Mouse (Mus musculus): ENCODE data around the gene Acrbp. TPM values are rescaled to one million over a fixed set of nuclear protein-coding genes. Genes with fewer than 3 reads are reported as not detected.
A peak's percentile ranks its signal among the peaks of the same experiment; 100 is the strongest.
"Not testable (repeated sequence)": the region's sequence is repeated elsewhere in the genome, so short reads cannot be mapped to it uniquely, and the experiment has no call there.

The Acrbp gene
- 10 to 100 TPM; 15.7 to 17.7 TPM for total RNA-seq (2021)
- long read RNA-seq, partial matches to known transcripts, result 1 of 2 reads
- long read RNA-seq, other reads (novel, unspliced or antisense), result 0 of 2 reads

DNA sequence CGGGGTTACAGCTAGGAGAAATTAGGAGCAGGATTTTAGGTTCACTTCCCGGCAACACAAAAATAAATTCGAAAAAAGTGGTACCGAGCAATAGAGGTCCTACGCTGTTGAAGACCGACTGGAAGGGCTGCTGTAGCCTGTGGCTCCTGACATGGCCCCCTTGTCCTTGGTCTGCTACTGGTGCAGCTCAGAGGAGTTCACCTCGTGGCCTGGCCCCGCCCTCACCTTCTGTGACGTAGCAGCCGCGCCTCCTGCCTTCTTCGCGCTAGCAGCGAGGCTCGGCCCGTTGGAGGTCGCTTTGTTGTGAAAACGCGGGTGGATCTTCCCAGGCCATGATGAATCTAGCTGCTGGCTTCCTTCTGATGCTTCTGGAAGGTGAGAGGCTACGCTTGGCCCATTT lies at the start of gene Acrbp:
Gene Acrbp, plus strand, starts transcription at position 12 of the 400 bp plus-strand sequence.
- no peak for DNase-seq (ENCODE audit: low spot score in 2 of 2)

DNA sequence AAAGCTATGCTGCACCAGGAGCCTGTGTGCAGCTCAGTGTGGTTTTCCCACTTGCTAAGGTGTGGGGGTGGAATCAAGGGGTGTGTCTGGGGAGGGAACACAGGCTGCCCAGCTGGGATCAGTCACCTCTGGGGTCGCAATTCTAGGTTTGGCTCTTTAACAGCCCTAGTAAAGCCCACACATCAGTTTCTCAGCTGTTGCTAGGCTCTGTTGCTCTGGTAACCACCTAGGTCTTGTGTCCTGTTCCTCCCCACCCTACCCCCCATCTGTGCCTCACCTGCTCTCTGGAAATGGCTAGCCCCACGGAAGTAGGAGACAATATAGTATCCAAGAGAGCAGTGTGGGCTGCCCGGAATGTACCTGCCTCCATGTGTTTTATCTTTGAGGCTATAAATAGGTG lies 45.8 kb upstream of the Acrbp start:
- no peak for DNase-seq (ENCODE audit: low spot score in 2 of 2)

DNA sequence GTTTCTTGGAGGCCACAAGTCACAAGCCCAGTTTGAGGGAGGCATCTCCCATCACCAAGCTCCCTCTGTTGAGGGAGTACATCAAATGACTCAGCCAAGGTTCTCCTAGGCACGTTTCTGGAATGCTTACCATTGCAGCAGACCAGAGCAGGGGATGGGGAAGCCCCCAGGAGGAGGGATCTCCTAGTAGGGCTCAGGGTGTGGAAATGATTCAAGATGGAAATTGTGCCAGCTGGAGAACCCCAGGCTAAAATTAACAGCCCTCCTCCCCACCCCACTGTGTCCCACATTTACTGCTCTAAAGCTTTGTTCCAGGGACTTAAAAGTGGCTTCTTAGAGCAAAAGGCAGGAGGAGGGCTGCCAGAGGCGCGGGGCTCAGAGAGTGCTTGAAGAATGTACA lies 44.4 kb upstream of the Acrbp start:
- DNase-seq (ENCODE audit: low spot score in 2 of 2), result no peak

DNA sequence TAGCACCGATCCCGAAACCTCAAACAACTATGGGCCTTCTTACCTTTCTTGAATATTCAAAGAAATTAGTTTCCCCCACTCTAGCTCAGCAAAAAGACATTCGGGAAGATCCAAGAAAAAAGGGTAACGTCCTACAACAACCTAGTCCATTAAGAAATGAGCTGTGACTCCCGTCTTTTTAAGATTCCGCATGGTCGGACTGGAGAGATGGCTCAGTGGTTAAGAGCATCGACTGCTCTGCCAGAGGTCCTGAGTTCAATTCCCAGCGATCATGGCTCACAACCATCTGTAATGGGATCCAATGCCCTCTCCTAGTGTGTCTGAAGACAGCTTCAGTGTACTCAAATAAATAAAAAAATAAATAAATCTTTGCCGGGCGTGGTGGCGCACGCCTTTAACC lies 41.4 kb upstream of the Acrbp start:
- no peak for DNase-seq (ENCODE audit: low spot score in 2 of 2)

DNA sequence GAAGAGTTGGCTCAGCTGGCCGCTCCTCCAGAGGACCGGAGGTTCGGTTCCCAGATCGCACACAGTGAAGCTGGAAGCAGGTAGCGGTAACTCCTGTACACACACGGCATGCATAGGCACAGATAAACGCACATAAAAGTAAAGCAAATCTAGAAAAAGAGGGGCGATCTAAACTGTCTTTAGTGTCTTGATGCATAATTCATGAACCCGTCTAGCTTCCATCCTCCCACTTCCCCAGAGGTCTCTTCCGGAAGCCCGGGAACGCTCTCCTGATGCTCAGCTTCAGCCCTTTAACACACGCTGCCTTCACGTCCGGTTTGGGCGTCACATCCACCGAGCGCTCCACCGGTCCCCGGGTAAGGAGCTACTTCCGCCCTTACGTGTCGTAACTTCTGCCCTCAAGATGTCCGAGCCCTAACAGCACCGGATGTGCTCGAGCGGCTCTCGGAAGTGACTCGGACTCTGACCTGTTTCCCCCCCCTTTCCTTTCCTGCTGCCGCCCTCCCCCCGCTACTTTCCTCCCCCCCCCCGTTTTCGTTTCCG lies 40.8 kb upstream of the Acrbp start:
- DNase-seq (ENCODE audit: low spot score in 2 of 2), result peak; percentile 99

DNA sequence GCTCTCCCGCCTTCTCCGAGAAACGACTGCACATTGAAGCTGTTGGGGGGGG lies 40.5 kb upstream of the Acrbp start, which contains the start of gene Zfp384:
Gene Zfp384, plus strand, starts transcription at position 17 of the 52 bp plus-strand sequence.
- DNase-seq (ENCODE audit: low spot score in 2 of 2), result no peak

DNA sequence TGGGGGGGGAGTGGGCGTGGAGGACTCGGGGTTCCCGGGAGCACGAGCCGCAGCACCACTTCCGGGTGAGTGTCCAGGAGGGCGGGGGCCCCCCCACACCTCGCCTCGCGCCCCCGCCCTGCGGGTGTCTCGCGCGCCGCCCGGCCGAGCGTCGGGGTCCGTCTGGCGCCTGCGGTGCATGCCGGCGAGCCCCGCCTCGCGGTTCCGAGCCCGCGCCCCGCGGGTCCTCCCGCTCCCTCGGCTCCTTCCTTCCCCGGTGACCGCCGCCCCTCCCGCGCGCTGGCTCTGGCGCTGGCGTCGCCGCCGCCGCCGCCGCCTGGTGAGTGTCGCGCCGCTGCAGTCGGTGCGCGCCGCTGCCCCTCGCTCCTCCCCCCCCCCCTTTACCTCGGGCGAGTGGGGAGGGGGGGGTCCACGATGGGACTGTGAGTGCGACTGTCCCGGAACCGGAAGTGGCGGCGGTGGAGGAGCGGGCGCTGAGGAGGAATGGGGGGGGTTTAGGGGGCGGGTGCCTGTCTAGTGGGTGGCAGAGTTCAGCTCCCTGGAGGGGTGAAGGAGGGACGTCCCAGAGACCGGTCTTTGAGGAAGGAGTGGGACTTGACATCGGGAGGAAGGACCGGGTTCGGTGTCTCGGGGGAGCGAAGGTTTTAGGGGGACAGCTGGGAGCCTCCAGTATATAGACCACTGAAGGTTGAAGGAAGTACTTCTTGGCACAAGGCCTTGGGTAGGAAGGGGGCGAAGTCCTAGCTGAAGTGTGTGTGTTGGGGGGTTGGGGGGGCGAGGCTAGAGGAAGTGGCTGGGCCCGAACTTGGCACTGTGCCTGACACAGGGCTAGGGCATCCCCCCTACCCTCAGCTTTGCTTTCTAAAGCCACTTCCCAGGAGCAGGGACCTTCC lies 40.1 kb upstream of the Acrbp start:
- peak in 1 of 2 experiments; percentile 76 for DNase-seq (ENCODE audit: low spot score in 2 of 2)

DNA sequence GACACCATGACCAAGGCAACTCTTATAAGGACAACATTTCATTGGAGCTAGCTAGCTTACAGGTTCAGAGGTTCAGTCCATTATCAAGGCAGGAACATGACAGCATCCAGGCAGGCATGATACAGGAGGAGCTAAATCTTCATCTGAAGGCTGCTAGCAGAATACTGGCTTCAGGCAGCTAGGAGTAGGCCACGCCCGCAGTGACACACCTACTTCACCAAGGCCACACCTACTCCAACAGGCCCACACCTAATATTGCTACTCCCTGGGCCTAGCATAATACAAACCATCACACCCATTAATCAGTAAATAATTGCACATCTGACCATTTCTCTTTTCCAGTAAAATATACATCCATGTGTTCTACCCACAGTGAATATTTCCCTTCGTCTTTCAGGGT lies 31.8 kb upstream of the Acrbp start:
- no peak for DNase-seq (ENCODE audit: low spot score in 2 of 2)

DNA sequence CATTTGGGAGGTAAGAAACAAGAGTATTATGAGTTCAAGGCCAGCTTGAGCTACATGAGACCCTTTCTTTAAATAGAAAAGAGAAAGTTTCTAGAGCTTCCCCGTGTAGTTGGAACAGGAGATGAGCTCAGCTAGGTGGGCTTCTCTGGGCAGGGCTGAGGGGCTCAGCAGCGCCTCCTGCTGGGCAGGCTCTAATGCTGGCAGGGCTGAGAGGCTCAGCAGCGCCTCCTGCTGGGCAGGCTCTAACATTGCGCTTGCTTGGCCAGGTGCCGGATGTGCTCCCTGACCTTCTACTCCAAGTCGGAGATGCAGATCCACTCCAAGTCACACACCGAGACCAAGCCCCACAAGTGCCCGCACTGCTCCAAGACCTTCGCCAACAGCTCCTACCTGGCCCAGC lies 19.0 kb upstream of the Acrbp start:
- DNase-seq (ENCODE audit: low spot score in 2 of 2), result not testable (repeated sequence)

DNA sequence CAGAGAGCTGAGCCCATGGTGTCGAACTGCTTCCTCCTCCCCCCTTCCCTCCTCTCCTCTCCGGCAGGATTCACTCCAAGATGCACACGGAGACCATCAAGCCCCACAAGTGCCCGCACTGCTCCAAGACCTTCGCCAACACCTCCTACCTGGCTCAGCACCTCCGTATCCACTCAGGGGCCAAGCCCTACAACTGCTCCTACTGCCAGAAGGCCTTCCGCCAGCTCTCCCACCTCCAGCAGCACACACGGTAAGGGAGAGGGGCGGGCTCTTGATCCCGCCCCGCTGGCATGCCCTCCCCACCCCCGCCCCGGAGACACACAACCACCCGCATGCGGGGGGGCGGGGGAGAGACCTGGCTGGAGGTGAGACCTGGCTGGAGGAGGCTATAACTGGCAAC lies 17.9 kb upstream of the Acrbp start:
- no peak for DNase-seq (ENCODE audit: low spot score in 2 of 2)

DNA sequence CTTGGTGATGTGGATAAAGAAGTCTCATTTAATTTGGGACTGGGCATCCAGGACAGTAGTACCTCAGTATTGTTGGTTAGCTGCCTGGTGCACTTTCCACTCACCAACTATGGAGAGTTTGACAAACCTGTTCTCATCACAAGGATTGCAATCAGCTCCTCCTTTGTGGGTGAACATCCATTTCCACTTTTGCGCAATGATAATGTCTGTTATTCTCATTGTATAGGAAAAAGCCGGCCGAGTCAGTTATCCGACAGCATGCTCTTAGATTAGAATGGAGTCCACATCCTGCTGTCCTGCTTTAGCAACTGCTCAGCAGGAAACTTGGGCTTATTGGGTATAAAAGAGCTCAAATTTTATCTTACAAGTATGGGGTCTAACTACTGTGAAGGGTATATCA lies 10.8 kb upstream of the Acrbp start:
- no peak for DNase-seq (ENCODE audit: low spot score in 2 of 2)

DNA sequence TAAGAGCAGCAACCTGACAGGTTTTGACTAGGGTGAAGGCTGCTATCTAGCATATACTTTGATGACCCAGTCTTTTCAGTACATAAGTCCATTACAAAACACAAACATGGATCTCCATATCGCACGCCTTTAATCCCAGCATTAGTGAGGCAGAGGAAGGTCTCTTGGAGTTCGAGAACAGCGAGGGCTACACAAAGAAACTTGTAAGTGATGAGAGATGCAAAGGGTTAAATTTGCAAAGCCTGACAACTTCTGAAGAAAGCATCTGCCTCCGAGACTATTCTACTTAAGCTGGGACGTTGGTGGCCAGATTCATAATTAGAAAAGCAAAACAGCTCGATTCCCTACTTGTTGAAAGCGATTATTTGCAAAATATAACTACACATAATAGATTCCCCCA lies 10.4 kb upstream of the Acrbp start:
- DNase-seq (ENCODE audit: low spot score in 2 of 2), result no peak

DNA sequence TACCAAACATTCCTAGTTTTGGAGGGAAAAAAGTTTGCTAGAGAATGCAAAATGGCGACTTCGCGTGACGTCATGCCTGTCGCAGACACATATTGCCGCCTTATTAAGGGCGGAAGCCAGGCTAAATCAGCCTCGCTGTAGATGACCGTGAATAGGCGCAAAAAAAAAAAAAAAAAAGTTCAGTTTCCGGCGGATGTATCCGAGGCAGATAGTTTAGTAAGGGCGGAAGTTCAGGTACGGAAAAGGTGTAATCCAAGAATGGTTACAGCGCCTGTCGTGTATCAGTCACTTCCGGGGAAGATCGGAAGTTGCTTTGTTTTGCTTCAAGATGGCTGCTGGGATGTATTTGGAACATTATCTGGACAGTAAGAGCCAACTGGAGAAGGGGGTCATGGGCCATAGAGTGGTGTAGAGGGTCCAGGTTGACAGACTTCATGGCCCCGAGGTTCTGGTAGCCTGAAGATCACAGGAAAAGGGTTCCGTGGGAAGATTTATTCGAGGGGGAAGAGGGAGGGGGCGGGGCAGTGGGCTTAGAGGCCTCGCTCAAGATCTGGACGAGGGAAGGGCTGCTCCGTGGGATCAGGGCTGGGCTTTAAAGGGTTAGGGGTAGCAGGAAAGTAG lies 9.8 kb upstream of the Acrbp start, which contains the start of gene Ing4:
Gene Ing4, plus strand, starts transcription at position 228 of the 621 bp plus-strand sequence.
- peak; percentile 84 to 96 for DNase-seq (ENCODE audit: low spot score in 2 of 2)

DNA sequence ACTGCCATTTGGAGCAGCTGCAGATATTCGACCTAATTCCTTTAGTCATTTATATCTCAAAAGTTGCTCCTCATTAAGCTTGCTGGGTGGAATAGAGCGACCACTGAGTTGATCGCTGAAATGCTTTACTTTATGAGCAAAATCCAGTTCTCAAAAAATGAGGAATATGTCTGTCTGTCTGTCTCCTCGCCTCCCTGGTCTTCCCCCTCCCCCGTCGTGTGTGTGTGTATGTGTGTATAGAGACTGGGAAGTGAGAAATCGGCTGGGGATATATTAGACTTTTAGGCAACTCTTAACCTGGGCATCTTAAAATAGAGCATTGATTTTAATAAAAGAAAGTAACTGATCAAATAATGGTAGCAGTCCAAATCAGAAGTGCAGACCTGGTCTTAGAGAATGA lies 9.3 kb upstream of the Acrbp start:
- DNase-seq (ENCODE audit: low spot score in 2 of 2), result no peak

DNA sequence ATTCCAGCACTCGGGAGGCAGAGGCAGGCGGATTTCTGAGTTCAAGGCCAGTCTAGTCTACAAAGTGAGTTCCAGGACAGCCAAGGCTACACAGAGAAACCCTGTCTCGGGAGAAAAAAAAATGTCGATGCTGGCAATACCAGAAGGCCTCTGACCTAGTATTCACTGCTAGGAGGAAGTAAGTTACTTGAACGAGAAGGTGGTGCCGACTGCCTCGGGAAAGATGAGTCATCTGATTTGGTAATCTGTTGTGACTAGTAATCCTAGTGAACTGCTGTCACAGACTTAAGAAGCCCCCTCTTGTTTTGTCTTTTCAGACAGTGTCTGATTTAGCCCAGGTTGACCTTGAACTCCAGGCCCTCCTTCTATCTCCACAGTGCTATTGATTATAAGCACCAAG lies 8.4 kb upstream of the Acrbp start:
- DNase-seq (ENCODE audit: low spot score in 2 of 2), result no peak

DNA sequence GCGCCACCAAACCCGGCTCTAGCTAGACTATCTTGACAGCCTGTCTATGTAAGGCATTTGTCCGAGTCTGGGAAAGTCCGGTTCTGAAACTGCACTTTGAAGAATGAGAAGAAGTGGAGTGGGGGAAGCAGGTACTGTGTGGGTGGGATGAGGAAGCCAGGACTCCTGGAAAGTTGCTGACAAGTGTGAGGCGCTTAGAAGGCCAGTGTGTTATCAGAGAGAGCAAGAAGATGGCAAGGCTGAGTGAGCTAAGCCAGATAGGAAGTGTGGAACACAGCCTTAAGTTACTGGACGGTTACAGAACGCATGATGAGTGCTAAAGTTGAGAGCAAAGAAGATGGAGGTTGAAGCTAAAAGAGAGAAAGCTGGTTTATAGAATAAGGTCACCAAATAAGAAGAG lies 7.4 kb upstream of the Acrbp start:
- no peak for DNase-seq (ENCODE audit: low spot score in 2 of 2)

DNA sequence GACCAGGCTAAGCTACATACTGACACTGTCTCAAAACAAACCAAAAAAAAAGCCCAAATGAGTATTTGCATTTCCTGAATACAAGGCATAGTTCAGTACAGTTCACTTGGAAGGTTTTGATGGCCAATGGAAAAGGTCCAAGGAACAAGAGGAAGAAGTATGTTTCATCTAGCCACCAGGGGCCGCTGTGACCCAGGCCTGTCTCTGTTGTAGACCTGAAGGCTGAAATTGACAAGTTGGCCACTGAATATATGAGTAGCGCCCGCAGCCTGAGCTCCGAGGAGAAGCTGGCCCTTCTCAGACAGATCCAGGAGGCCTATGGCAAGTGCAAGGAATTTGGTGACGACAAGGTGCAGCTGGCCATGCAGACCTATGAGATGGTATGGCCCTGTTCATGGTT lies 2.8 kb upstream of the Acrbp start:
- peak; percentile 60 to 82 for DNase-seq (ENCODE audit: low spot score in 2 of 2)

DNA sequence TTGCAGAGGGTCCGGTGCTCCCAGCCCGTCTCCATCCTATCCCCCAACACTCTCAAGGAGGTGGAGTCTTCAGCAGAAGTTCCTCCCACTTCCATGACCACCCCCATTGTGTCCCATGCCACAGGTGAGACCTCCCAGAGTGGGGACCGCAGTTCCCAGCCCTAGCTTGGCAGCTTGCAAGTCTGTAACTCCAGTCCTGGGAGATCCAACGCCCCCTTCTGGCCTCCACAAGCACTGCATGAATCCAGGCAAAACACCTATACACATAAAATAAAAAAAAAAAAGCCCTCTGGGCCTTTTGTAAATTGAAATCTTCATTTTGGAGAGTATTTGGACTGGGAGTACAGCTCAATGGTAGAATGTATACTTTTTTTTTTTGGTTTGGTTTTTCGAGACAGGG lies 1.7 kb downstream of the Acrbp start:
- no peak for DNase-seq (ENCODE audit: low spot score in 2 of 2)

DNA sequence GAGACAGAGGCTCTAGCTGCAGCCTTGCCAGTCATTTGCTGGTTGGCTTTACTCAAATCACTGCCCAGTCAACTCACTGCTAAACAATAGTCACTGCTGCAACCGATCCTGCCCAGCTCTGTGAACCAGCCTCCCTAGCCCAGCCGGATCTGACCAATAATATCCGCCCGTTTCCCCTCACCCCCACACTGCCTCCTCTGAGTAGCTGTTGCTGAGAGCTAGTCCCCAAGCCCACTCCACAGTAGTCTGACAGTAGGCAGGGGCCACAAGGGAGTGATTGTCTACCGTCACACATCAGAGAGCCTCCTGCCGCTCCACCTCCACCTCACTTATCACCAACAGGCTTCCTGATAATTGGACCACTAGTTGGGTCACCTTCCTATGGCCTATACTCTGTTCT lies 12.0 kb downstream of the Acrbp start:
- DNase-seq (ENCODE audit: low spot score in 2 of 2), result no peak

DNA sequence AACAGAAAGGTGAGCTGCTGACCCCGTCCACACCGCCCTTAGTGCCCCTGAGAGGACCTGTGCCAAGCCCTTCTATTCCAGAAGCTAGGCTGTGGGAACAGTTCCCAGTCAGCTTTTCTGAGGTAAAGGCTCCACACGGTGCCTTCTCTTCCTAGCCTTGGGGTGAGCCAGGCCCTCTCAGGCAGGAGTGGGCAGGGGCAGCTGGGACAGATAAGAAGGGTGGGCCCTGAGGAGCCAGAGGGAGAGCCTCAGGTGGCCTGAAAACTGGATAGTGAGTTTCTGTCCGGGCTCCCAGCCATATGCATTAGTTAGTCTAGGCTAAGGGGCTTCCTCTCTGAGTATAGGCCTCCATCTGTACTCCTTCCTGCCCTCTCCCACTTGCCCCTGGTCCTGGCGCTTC lies 13.0 kb downstream of the Acrbp start:
- DNase-seq (ENCODE audit: low spot score in 2 of 2), result no peak

DNA sequence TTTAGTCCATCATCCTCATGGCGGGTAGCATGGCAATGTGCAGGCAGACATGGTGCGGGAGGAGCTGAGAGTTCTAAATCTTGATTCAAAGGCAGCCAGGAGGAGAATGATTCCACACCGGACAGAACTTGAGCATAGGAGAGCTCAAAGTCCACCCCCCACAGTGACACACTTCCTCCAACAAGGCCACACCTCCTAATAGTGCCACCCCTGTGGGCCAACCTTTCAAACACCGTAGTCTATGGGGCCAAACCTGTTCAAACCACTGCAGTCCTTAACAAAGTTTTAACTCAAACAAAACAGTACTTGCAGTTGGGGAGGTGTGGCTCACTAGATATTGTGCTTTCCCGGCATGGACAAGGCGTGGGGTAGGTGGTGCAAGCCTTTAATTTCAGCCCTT lies 14.4 kb downstream of the Acrbp start:
- DNase-seq (ENCODE audit: low spot score in 2 of 2), result no peak

DNA sequence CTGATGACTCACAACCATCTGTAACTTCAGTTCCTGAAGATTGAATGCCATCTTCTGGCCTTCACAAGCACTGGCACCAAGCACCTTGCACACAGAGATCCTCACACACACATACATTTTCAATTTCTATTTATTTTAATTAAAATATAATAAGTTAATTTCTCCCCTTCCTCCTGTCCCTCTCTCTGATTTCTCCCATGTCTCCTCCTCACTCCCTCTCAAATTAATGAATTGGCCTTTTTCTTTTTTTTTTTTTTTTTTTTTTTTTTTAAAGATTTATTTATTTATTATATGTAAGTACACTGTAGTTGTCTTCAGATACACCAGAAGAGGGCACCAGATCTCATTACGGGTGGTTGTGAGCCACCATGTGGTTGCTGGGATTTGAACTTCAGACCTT lies 15.7 kb downstream of the Acrbp start:
- DNase-seq (ENCODE audit: low spot score in 2 of 2), result not testable (repeated sequence)

DNA sequence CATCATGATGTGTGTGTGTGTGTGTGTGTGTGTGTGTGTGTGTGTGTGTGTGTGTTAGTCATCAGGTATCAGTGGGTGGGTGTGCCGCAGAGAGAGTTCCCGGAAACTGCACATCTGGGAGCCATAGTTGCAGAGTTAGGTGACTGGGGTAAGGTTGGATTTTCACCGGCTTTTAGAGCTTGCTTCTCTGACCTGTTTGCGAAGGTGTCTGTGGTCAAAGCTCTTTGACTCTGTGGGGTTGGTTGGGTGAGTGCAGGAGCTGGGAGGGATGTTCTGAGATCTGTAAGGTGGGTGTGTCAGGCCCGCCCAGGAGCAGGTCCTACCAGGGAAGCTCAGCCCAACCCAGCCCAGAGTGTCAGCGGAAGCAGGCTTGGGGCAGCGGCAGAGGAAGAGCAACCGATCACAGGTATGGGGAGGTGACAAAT lies 18.1 kb downstream of the Acrbp start, which contains the start of gene Lpar5:
Gene Lpar5, plus strand, starts transcription at position 350 of the 425 bp plus-strand sequence.
- no peak for DNase-seq (ENCODE audit: low spot score in 2 of 2)
